Mouse (Mus musculus) spleen, embryonic (tissue): Measurements from ENCODE around the gene Vmn1r204.
"Not testable (repeated sequence)": the region's sequence is repeated elsewhere in the genome, so short reads cannot be mapped to it uniquely, and the experiment has no call there.

Source experiments
- CTCF ChIA-PET: fragments of 350-600 bp; sonication (Branson Sonifier 250); formaldehyde crosslinking; loops from one replicate; lab custom pipeline; 2022; lab: Charles Lee

Vmn1r204 gene

GRCm38 (mm10) chr13:22552898-22553297, at the start of gene Vmn1r204:
Vmn1r204 (plus strand) TSS chr13:22553198.
- CTCF ChIA-PET: not testable (repeated sequence)

- CTCF ChIA-PET: no interaction called here
Measured at GRCm38 (mm10) chr13:22505281-22505680, 47.7 kb upstream of the Vmn1r204 start, which contains the start of gene Vmn1r202. Vmn1r202 (minus strand) TSS chr13:22505381.

- CTCF ChIA-PET: no interaction called here
Measured at GRCm38 (mm10) chr13:22517814-22518213, 35.2 kb upstream of the Vmn1r204 start, which contains the start of gene Vmn1r203. Vmn1r203 (plus strand) TSS chr13:22518114.

GRCm38 (mm10) chr13:22574911-22575310, 21.9 kb downstream of the Vmn1r204 start:
- CTCF ChIA-PET: not testable (repeated sequence)

DNA sequence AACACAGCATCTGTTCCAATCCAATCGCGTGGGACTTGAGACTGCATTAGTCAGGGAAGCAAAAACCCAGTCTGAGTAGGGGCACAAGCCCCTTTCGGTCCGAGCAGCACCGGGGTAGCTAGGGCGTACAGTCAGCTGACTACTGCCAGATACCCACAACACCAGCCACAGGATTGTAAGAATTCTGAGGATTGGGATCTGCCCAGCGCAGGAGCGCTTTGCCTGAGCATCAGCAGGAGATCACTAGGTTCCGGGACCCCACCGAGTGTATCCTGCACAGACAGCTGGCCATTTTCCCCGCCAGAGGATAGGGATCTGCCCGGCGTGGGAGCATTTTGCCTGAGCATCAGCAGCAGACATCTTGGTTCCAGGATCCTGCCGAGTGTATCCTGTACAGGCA, 30.3 kb downstream of the Vmn1r204 start:
- CTCF ChIA-PET: not testable (repeated sequence)

DNA sequence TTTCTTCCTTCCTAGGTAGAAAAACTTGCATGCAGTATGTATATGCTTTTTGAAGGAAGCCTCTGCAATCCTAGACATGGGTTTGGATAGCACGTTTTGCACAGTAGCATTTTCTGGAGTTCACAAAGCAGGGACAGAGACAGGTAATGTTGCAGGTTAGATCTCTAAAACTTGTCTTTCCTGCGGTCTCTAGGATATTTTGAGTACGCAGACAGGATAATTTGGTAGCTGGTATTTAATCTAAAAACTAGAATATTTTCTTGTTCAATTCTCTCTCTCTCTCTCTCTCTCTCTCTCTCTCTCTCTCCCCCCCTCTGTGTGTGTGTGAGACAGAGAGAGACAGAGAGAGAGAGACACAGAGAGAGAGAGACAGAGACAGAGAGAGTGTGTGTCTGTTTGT, 39.9 kb downstream of the Vmn1r204 start, which contains the start of gene Vmn1r205:
TSS of gene Vmn1r205 (minus strand) at position 101 of the 400 bp plus-strand sequence.
- CTCF ChIA-PET: no interaction called here
